Mouse (Mus musculus) lung, embryonic 14.5 days (tissue): ENCODE measurements around the gene Podn. TPM values are rescaled to one million over a fixed set of nuclear protein-coding genes. Genes with fewer than 3 reads are reported as not detected.
A peak's percentile ranks its signal among the peaks of the same experiment; 100 is the strongest.

Experiments
- ATAC-seq: fragments of 200-750 bp; cut with Nextera tagmentation; 2 replicates; pipeline ENCODE4 v1.8.0; 2017; ENCODE audit warnings: mild to moderate bottlenecking, moderate TSS enrichment, moderate library complexity; ENCODE audit not compliant: insufficient read depth
- DNase-seq: peaks from one replicate; pipeline ENCODE4 v3.0.0-alpha.2; 2015
- H3K27ac ChIP-seq: fragments of 300-500 bp; sonication (generic); 2 replicates; pipeline ENCODE4 v1.5.1; 2014; ENCODE audit warnings: low read depth, mild to moderate bottlenecking, moderate library complexity
- H3K27me3 ChIP-seq: fragments of 300-500 bp; sonication (generic); 2 replicates; pipeline ENCODE4 v1.6.1; 2014; ENCODE audit warnings: low read length, control low read depth; ENCODE audit not compliant: insufficient read depth
- H3K36me3 ChIP-seq: fragments of 300-500 bp; sonication (generic); 2 replicates; pipeline ENCODE4 v1.6.1; 2014; ENCODE audit warnings: control low read depth; ENCODE audit not compliant: insufficient read depth
- H3K4me1 ChIP-seq: fragments of 300-500 bp; sonication (generic); 2 replicates; pipeline ENCODE4 v1.6.1; 2014; ENCODE audit warnings: antibody characterized with exemption, control low read depth; ENCODE audit not compliant: insufficient read depth
- H3K4me2 ChIP-seq: fragments of 300-500 bp; sonication (generic); 2 replicates; pipeline ENCODE4 v1.6.1; 2014; ENCODE audit warnings: mild to moderate bottlenecking
- H3K4me3 ChIP-seq: fragments of 300-500 bp; sonication (generic); 2 replicates; pipeline ENCODE4 v1.5.1; 2014; ENCODE audit warnings: low read depth, low read length
- H3K9ac ChIP-seq: fragments of 300-500 bp; sonication (generic); 2 replicates; pipeline ENCODE4 v1.6.1; 2014
- H3K9me3 ChIP-seq: fragments of 300-500 bp; sonication (generic); 2 replicates; pipeline ENCODE4 v1.6.1; 2016; ENCODE audit warnings: low read depth, low read length, control low read depth
- CTCF ChIP-seq: IDR thresholded peaks from 2 replicates; pipeline ENCODE4 v1.5.1; 2016; ENCODE audit warnings: antibody characterized with exemption, low read depth
- WGBS: fragments of 180-500 bp; shearing (Covaris S2); extraction: QIAGEN DNeasy Blood & Tissue Kit; methylation state at CpG from one replicate; pipeline ENCODE4 v1.1.7; 2014; 5-methylcytosine and 5-hydroxymethylcytosine counted together
- polyA plus RNA-seq: library from polyadenylated mRNA; unstranded; fragments of >200 nt; fragmentation: Nextera tagmentation; extraction: Ambion mirVana; gene quantifications from 2 replicates; pipeline ENCODE4 v1.2.1, GENCODE M21; 2014

The Podn gene
- polyA plus RNA-seq, 1 experiment from 2014 or later = 3.5 TPM

DNA sequence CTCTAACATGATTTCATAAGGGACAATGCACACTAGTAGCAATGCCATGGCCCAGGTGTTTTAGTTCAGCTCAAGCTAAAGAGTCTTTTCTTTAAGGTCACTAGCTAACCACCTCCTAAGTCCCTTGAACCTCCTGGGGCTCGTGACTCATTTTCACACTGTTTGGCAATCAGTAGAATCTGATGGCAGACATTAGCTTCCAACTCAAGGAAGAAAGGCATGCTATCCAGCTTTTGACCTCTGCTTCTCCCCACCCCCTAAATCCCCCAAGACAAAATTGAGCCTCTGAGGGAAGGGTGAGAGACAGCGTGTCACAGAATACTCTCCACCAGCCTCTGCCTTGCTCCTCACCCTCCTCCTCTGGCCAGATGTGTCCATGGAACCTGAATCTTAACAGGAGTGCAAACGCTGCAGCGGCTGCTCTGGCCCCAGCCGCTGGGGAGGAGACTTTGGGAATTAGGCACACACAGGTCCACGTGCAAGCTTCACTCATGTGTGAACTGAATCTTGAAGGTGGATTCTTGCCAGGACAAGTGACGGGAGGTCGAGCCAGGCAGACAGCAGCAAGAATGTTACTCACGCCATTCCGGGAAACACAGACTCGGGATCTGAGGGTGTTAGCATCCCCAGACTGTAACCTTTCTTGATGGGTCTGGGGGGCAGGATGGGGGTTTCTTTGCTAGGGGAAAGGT lies 97.5 kb downstream of the Podn start:
- TF ChIP-seq CTCF = no peak
- 15% methylated on average over 11 of the region's 11 CpGs for WGBS
- H3K4me1 ChIP-seq = no peaks in the 10 kb centered on the region
- DNase-seq = peak; percentile 68
- H3K27ac ChIP-seq = no peak overlapping the region
- no peaks in the 10 kb centered on the region for H3K27me3 ChIP-seq
- no peak overlapping the region for H3K9ac ChIP-seq
- peak; percentile 39; the same call in 1 of the 2 replicates for ATAC-seq
- H3K4me3 ChIP-seq = no peak overlapping the region
- no peaks in the 10 kb centered on the region for H3K36me3 ChIP-seq
- H3K4me2 ChIP-seq = no peak overlapping the region
- no peaks in the 10 kb centered on the region for H3K9me3 ChIP-seq

DNA sequence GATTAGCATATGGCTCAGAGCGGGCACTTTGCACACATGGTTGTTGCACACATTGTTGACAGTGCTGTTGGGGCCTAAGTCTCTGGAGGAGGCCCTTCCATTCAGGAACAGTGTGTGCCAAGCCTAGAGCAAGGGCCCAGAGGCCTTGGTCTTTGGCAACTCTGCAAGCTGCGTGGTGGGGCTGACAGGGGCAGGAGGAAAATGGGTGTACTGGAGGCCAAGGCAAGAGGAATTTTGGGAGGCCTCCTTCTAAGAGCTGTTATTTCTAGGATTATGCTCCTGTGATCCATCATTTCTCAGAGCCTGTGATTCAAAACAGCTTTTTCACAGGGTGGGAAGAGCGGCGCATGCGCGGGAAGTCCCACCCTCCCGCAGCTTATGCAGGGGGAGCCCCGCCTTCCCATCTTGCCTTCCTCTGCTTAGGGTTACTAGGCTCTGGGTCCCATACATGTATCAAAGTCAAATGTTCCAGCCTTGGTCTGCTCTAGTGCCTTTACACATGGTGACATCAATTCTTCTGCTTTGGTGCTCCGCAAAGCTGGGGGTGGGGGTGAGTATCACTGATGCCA lies 99.7 kb downstream of the Podn start:
- Histone ChIP-seq H3K27me3 (no peaks in the 10 kb centered on the region), H3K9ac (no peak overlapping the region), H3K4me3 (no peak overlapping the region), H3K9me3 (no peaks in the 10 kb centered on the region), H3K36me3 (no peaks in the 10 kb centered on the region), H3K27ac (no peak overlapping the region; the same call in 1 of the 2 replicates), H3K4me2 (no peak overlapping the region), H3K4me1 (peaks cover 5% of the 10 kb centered on the region; the same call in 1 of the 2 replicates)
- DNase-seq (peak; percentile 35), ATAC-seq (no peak)
- TF ChIP-seq CTCF = no peak
- WGBS = 75% methylated on average over 9 of the region's 9 CpGs

DNA sequence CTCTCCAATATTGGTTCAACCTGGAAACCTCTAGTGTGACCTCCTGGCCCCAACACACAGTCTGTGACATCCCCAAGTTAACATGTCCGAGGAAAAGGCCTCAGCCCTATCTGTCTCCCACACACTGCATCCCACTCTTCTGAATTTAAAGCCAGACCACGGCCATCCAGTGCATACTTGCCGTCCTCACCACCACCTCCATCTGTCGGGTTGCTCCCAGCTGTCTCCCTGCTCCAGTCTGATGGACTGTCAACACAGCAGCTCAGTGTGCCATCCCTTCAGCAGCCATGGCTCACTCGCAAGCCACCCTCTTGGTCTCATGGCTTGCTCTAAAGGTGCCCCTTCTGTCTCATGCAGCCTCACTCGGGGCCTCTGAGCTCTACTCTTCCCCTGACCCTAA lies 100.5 kb downstream of the Podn start:
- H3K27me3 ChIP-seq = no peaks in the 10 kb centered on the region
- DNase-seq (no peak), ATAC-seq (no peak)
- no peak overlapping the region for H3K4me3 ChIP-seq
- H3K9me3 ChIP-seq = no peaks in the 10 kb centered on the region
- whole genome bisulfite sequencing = 73% methylated on average over 6 of the region's 6 CpGs
- no peak overlapping the region for H3K27ac ChIP-seq
- no peak for TF ChIP-seq CTCF
- no peaks in the 10 kb centered on the region for H3K36me3 ChIP-seq
- H3K4me1 ChIP-seq = peaks cover 6% of the 10 kb centered on the region; the same call in 1 of the 2 replicates
- no peak overlapping the region for H3K4me2 ChIP-seq
- H3K9ac ChIP-seq = no peak overlapping the region

DNA sequence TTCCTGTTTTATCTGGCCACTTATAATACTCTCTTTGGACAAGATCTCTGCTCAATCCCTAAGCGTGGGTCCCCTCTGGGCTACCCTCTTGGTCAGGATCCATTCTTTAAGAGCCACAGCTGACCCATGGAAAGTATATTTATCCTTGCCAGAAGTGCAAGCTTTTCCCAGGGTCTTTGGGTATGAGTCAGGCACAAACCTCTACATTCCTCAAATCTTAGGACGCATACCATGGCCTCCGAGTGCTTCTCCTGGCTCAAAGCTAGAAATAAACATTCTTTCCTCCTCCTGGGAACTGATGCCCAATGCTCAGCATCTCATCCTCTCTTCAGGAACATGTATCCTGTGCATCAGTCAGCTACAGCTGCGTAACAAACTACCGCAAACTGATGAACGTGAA lies 101.2 kb downstream of the Podn start:
- DNase-seq (no peak), ATAC-seq (no peak)
- Histone ChIP-seq H3K36me3 (no peaks in the 10 kb centered on the region), H3K27ac (no peak overlapping the region), H3K4me2 (no peak overlapping the region), H3K9me3 (no peaks in the 10 kb centered on the region), H3K9ac (no peak overlapping the region), H3K4me3 (no peak overlapping the region), H3K27me3 (no peaks in the 10 kb centered on the region), H3K4me1 (peaks cover 6% of the 10 kb centered on the region; the same call in 1 of the 2 replicates)
- no peak for TF ChIP-seq CTCF
- 80% methylated on average over 6 of the region's 6 CpGs for WGBS

DNA sequence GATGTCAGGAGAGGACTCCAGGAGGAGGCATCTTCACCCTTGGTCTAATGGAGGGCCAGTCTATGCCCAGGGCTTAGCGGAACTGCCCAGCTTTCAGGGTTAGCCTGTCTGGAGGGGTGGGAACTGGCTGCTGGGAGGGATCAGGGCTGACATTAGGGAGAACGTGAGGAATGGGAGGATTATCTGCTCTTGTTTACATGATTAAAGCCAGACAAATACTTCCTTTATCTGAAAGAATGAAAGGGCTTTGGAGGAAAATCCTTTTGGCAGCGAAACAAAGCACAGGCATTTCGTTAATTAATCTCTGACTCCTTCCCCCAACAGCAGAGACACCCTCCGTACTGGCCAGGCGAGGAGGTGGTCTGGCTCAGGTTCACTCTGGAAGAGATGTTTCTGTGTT lies 104.4 kb downstream of the Podn start:
- ATAC-seq (peak; percentile 73), DNase-seq (peak; percentile 78)
- no peak for TF ChIP-seq CTCF
- H3K4me2 ChIP-seq = no peak overlapping the region
- 10% methylated on average over 6 of the region's 6 CpGs for WGBS
- no peak overlapping the region for H3K27ac ChIP-seq
- no peaks in the 10 kb centered on the region for H3K36me3 ChIP-seq
- H3K4me3 ChIP-seq = no peak overlapping the region
- no peak overlapping the region for H3K9ac ChIP-seq
- H3K4me1 ChIP-seq = peaks cover 6% of the 10 kb centered on the region; the same call in 1 of the 2 replicates
- H3K9me3 ChIP-seq = no peaks in the 10 kb centered on the region
- no peaks in the 10 kb centered on the region for H3K27me3 ChIP-seq

DNA sequence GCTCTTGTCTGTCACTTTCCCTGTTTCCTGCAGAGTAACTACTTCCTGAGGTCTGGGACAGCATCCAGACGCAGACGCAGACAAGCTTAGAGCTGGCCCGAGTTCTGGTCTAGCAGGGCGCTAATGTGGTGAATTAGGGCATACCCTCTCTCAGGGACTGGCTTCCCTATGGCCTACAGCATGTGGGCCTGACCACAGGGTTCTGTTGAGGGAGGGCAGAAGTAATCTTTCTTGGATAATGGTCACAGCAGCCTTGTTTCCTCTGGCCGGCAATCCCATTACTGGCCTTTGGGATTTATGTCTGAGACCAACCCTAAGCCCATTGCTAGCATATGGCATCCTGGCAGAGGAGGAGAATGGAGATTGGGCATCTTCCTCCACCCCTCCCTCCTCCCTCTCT lies 105.4 kb downstream of the Podn start:
- no peak for TF ChIP-seq CTCF
- ATAC-seq (no peak), DNase-seq (no peak)
- Histone ChIP-seq H3K27ac (no peak overlapping the region), H3K27me3 (no peaks in the 10 kb centered on the region), H3K4me2 (no peak overlapping the region), H3K9me3 (no peaks in the 10 kb centered on the region), H3K36me3 (no peaks in the 10 kb centered on the region), H3K4me3 (no peak overlapping the region), H3K9ac (no peak overlapping the region), H3K4me1 (peaks cover 6% of the 10 kb centered on the region; the same call in 1 of the 2 replicates)
- WGBS = 59% methylated on average over 5 of the region's 5 CpGs

DNA sequence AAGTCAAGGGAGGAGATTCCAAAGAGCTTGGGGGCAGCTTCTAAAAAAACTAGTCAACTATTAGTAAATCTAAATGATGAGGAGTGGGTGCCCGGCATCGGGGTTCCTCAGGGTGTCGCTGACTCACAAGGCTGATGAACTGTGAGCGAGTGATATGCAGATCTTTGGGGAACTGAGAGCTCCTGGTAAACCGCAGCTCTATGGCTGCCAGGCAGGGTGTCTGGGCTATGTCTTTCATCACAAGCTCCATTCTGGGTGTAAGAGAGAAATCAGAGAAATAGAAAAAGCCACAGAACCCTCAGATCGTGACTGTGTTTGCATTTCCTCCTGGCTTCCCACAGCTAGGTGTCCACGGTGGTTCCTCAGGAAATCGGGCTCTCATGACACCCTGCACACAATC lies 107.3 kb downstream of the Podn start:
- no peaks in the 10 kb centered on the region for H3K36me3 ChIP-seq
- H3K27ac ChIP-seq = no peak overlapping the region
- ATAC-seq = no peak
- no peak overlapping the region for H3K4me2 ChIP-seq
- H3K27me3 ChIP-seq = no peaks in the 10 kb centered on the region
- DNase-seq = peak; percentile 39
- H3K4me3 ChIP-seq = no peak overlapping the region
- 33% methylated on average over 8 of the region's 8 CpGs for WGBS
- TF ChIP-seq CTCF = no peak
- no peaks in the 10 kb centered on the region for H3K9me3 ChIP-seq
- peaks cover 6% of the 10 kb centered on the region; the same call in 1 of the 2 replicates for H3K4me1 ChIP-seq
- no peak overlapping the region for H3K9ac ChIP-seq
